Mouse (Mus musculus): ENCODE measurements around the gene Dst.

DNA sequence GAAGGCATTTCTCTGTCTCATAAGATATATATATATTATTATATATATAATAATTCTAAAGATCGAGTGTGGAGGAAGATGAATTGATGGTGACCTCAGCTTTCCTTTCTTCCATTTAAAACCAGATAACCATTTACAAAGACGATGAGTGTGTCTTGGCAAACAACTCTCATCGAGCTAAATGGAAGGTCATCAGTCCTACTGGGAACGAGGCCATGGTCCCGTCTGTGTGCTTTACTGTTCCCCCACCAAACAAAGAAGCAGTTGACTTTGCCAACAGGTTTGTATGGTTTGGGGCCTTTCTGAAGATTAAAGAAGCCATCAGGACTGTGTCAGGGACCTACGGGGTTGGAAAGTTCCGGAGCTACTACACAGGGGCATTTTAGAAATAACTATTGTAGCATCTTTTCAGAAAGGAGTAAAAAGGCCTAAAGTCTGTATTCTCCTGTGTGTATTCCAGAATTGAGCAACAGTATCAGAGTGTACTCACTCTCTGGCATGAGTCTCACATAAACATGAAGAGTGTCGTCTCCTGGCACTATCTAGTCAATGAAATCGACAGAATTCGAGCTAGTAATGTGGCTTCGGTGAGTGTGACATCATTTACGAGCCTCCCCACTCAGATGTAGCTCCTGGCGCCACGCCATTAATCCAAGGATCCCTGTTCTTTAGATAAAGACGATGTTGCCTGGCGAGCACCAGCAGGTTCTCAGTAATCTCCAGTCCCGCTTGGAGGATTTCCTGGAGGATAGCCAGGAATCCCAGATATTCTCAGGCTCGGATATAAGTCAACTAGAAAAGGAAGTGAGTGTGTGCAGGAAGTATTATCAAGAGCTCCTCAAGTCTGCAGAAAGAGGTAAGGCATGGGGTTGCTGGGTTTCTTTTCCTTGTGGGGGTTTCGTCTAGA is 259.4 kb downstream of the Dst start:
- no peak for TF ChIP-seq POLR2A (IDR thresholded peaks at IDR 0.05; ENCODE audit: borderline replicate concordance, control insufficient read depth, low read depth, low read length)
- TF ChIP-seq CTCF (IDR thresholded peaks at IDR 0.05; ENCODE audit: control insufficient read depth, insufficient read depth, low read length) = no peak
